Mouse (Mus musculus) heart, embryonic 14.5 days (tissue): ENCODE measurements around the gene 4930404N11Rik. TPM values are rescaled to one million over a fixed set of nuclear protein-coding genes. Genes with fewer than 3 reads are reported as not detected.

ENCODE experiments used
- ATAC-seq: fragments of 200-750 bp; cut with Nextera tagmentation; 2 replicates; pipeline ENCODE4 v1.8.0; 2017; ENCODE audit warnings: low read depth, moderate TSS enrichment; ENCODE audit not compliant: insufficient number of reproducible peaks, insufficient read depth, low FRiP score
- H3K27ac ChIP-seq, 2 experiments: fragments of 200-500 bp in 1 of 2; fragments of 300-500 bp in 1 of 2; sonication (generic) in 1 of 2; replicated peaks in 1 of 2; 2 replicates each; pipeline ENCODE4 v1.5.1; 2012 to 2014; ENCODE audit warnings: low read depth in 2 of 2, low read length in 2 of 2, control low read depth in 1 of 2, mild to moderate bottlenecking in 1 of 2, mixed read lengths in 1 of 2; ENCODE audit not compliant: control insufficient read depth in 1 of 2, insufficient read depth in 1 of 2
- H3K27me3 ChIP-seq: fragments of 300-500 bp; sonication (generic); 2 replicates; pipeline ENCODE4 v1.6.1; 2014; ENCODE audit warnings: mild to moderate bottlenecking, low read length, control low read depth; ENCODE audit not compliant: control insufficient read depth, insufficient read depth
- H3K36me3 ChIP-seq: fragments of 300-500 bp; sonication (generic); 2 replicates; pipeline ENCODE4 v1.6.1; 2014; ENCODE audit warnings: mild to moderate bottlenecking, control low read depth, low read length, mixed read lengths; ENCODE audit not compliant: control insufficient read depth, insufficient read depth
- H3K4me1 ChIP-seq, 2 experiments: fragments of 200-500 bp in 1 of 2; fragments of 300-500 bp in 1 of 2; sonication (generic) in 1 of 2; 2 replicates each; pipeline ENCODE4 v1.6.1; 2012 to 2014; ENCODE audit warnings: low read length in 2 of 2, control low read depth in 1 of 2, mixed read lengths in 1 of 2; ENCODE audit not compliant: control insufficient read depth in 2 of 2, insufficient read depth in 2 of 2
- H3K4me2 ChIP-seq: fragments of 300-500 bp; sonication (generic); 2 replicates; pipeline ENCODE4 v1.6.1; 2014; ENCODE audit warnings: mild to moderate bottlenecking, low read length
- H3K4me3 ChIP-seq, 2 experiments: fragments of 200-500 bp in 1 of 2; fragments of 300-500 bp in 1 of 2; sonication (generic) in 1 of 2; 2 replicates each; pipeline ENCODE4 v1.5.1; 2012 to 2014; ENCODE audit warnings: low read length in 2 of 2, mild to moderate bottlenecking in 2 of 2, control low read depth in 1 of 2, low read depth in 1 of 2, moderate library complexity in 1 of 2; ENCODE audit not compliant: control insufficient read depth in 1 of 2, insufficient read depth in 1 of 2
- H3K9ac ChIP-seq: fragments of 300-500 bp; sonication (generic); 2 replicates; pipeline ENCODE4 v1.6.1; 2014; ENCODE audit warnings: mild to moderate bottlenecking, low read length
- H3K9me3 ChIP-seq: fragments of 300-500 bp; sonication (generic); 2 replicates; pipeline ENCODE4 v1.6.1; 2016; ENCODE audit warnings: low read length, control low read depth; ENCODE audit not compliant: control insufficient read depth
- WGBS: fragments of 180-500 bp; shearing (Covaris S2); extraction: QIAGEN DNeasy Blood & Tissue Kit; methylation state at CpG from one replicate; pipeline ENCODE4 v1.1.7; 2014; 5-methylcytosine and 5-hydroxymethylcytosine counted together
- polyA plus RNA-seq: library from polyadenylated mRNA; unstranded; fragments of >200 nt; fragmentation: Nextera tagmentation; extraction: Ambion mirVana; gene quantifications from 2 replicates; pipeline ENCODE4 v1.2.1, GENCODE M21; 2014

4930404N11Rik gene
- polyA plus RNA-seq, 1 experiment from 2014 or later = 0.38 TPM

- WGBS = 84% methylated on average over 13 of the region's 13 CpGs
- peak overlapping the region; percentile 71 for H3K9ac ChIP-seq
- H3K4me3 ChIP-seq = no peak overlapping the region; a peak in 1 of 4 replicates
- no peaks in the 10 kb centered on the region for H3K27me3 ChIP-seq
- H3K4me2 ChIP-seq = peak overlapping the region; percentile 82; the same call in 1 of the 2 replicates
- H3K4me1 ChIP-seq = peaks cover 24 to 34% of the 10 kb centered on the region in 2 experiments
- no peaks in the 10 kb centered on the region for H3K9me3 ChIP-seq
- H3K27ac ChIP-seq = peak overlapping the region in 1 of 2 experiments; percentile 89; a peak in 1 of 4 replicates
- ATAC-seq = no peak
- H3K36me3 ChIP-seq = peaks cover 52% of the 10 kb centered on the region
Measured at GRCm38 (mm10) chr10:81318589-81319329, 46.9 kb downstream of the 4930404N11Rik start.

DNA sequence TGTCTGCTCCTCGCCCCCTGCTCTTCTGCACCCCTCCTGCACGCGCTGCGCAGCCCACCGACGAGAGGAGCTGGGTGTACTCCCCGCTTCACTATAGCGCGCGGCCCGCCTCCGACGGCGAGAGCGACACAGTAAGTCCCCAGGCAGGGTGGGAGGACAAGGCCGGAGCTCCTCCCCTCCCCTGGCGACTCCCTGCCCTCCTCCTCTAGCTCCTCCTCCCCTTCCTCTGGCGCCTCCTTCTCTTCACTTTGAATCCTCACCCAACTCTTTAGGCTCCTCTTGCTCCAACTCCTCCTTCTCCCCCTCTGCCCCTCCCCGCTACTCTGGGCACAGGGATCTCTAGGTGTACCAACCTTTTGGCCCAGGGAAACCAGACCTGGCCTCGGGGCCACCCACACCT lies 48.3 kb downstream of the 4930404N11Rik start:
- WGBS = 17% methylated on average over 20 of the region's 20 CpGs
- ATAC-seq = no peak
- Histone ChIP-seq H3K9me3 (no peaks in the 10 kb centered on the region), H3K27me3 (no peaks in the 10 kb centered on the region), H3K4me1 (peaks cover 24 to 34% of the 10 kb centered on the region in 2 experiments), H3K9ac (peak overlapping the region; percentile 65), H3K36me3 (peaks cover 52% of the 10 kb centered on the region), H3K4me2 (peak overlapping the region; percentile 57), H3K27ac (no peak overlapping the region), H3K4me3 (peak overlapping the region; percentile 16 to 22; a peak in 2 of 4 replicates)

GRCm38 (mm10) chr10:81316338-81317060 lies 49.1 kb downstream of the 4930404N11Rik start:
- Histone ChIP-seq H3K9me3 (no peaks in the 10 kb centered on the region), H3K27ac (no peak overlapping the region), H3K4me1 (peaks cover 24 to 27% of the 10 kb centered on the region in 2 experiments), H3K36me3 (peaks cover 58% of the 10 kb centered on the region), H3K4me2 (peak overlapping the region; percentile 57), H3K27me3 (no peaks in the 10 kb centered on the region), H3K9ac (peak overlapping the region; percentile 65), H3K4me3 (peak overlapping the region in 1 of 2 experiments; percentile 22; a peak in 1 of 4 replicates)
- WGBS = 43% methylated on average over 16 of the region's 16 CpGs
- no peak for ATAC-seq

- H3K4me3 ChIP-seq = no peak overlapping the region
- peaks cover 68% of the 10 kb centered on the region for H3K36me3 ChIP-seq
- H3K4me2 ChIP-seq = no peak overlapping the region
- no peaks in the 10 kb centered on the region for H3K9me3 ChIP-seq
- H3K9ac ChIP-seq = no peak overlapping the region
- no peak overlapping the region for H3K27ac ChIP-seq
- H3K27me3 ChIP-seq = no peaks in the 10 kb centered on the region
- H3K4me1 ChIP-seq = peaks cover 24 to 27% of the 10 kb centered on the region in 2 experiments
- WGBS = 87% methylated on average over 16 of the region's 16 CpGs
- no peak for ATAC-seq
Measured at GRCm38 (mm10) chr10:81315587-81315986, 50.0 kb downstream of the 4930404N11Rik start.

GRCm38 (mm10) chr10:81314201-81314600 lies 51.4 kb downstream of the 4930404N11Rik start:
- Histone ChIP-seq H3K27ac (no peak overlapping the region), H3K4me1 (peaks cover 17 to 19% of the 10 kb centered on the region in 2 experiments), H3K4me2 (no peak overlapping the region), H3K36me3 (peaks cover 81% of the 10 kb centered on the region), H3K4me3 (no peak overlapping the region), H3K27me3 (no peaks in the 10 kb centered on the region), H3K9me3 (no peaks in the 10 kb centered on the region), H3K9ac (no peak overlapping the region)
- ATAC-seq = no peak
- 79% methylated on average over 7 of the region's 7 CpGs for WGBS

- H3K9me3 ChIP-seq = no peaks in the 10 kb centered on the region
- H3K36me3 ChIP-seq = peaks cover 86% of the 10 kb centered on the region
- no peak overlapping the region for H3K27ac ChIP-seq
- peaks cover 11 to 13% of the 10 kb centered on the region in 2 experiments; a peak in 3 of 4 replicates for H3K4me1 ChIP-seq
- H3K4me3 ChIP-seq = no peak overlapping the region
- no peak overlapping the region for H3K4me2 ChIP-seq
- no peaks in the 10 kb centered on the region for H3K27me3 ChIP-seq
- no peak for ATAC-seq
- 93% methylated on average over 13 of the region's 13 CpGs for WGBS
- H3K9ac ChIP-seq = no peak overlapping the region
Measured at GRCm38 (mm10) chr10:81313581-81313980, 52.0 kb downstream of the 4930404N11Rik start.
